Mouse (Mus musculus) limb, embryonic 15.5 days (tissue): ENCODE results near the gene Rpl29. TPM values are rescaled to one million over a fixed set of nuclear protein-coding genes. Genes with fewer than 3 reads are reported as not detected.

ENCODE experiments used
- ATAC-seq: fragments of 200-750 bp; cut with Nextera tagmentation; 2 replicates; pipeline ENCODE4 v1.8.0; 2017; ENCODE audit warnings: low read depth, moderate TSS enrichment; ENCODE audit not compliant: insufficient number of reproducible peaks, low FRiP score, low TSS enrichment
- H3K27ac ChIP-seq: fragments of 300-500 bp; sonication (generic); 2 replicates; pipeline ENCODE4 v1.5.1; 2015; ENCODE audit warnings: moderate library complexity, mild to moderate bottlenecking, inconsistent platforms
- H3K27me3 ChIP-seq: fragments of 300-500 bp; sonication (generic); 2 replicates; pipeline ENCODE4 v1.6.1; 2015; ENCODE audit warnings: inconsistent platforms
- H3K36me3 ChIP-seq: fragments of 300-500 bp; sonication (generic); 2 replicates; pipeline ENCODE4 v1.6.1; 2015; ENCODE audit warnings: inconsistent platforms
- H3K4me1 ChIP-seq: fragments of 300-500 bp; sonication (generic); 2 replicates; pipeline ENCODE4 v1.6.1; 2015; ENCODE audit warnings: inconsistent platforms
- H3K4me2 ChIP-seq: fragments of 300-500 bp; sonication (generic); 2 replicates; pipeline ENCODE4 v1.6.1; 2015; ENCODE audit warnings: mild to moderate bottlenecking, inconsistent platforms
- H3K4me3 ChIP-seq: fragments of 300-500 bp; sonication (generic); 2 replicates; pipeline ENCODE4 v1.5.1; 2015; ENCODE audit warnings: mild to moderate bottlenecking, inconsistent platforms
- H3K9ac ChIP-seq: fragments of 300-500 bp; sonication (generic); 2 replicates; pipeline ENCODE4 v1.6.1; 2015; ENCODE audit warnings: inconsistent platforms
- H3K9me3 ChIP-seq: fragments of 300-500 bp; sonication (generic); 2 replicates; pipeline ENCODE4 v1.6.1; 2016; ENCODE audit warnings: inconsistent platforms
- WGBS: fragments of 180-500 bp; shearing (Covaris S2); methylation state at CpG from one replicate; pipeline ENCODE4 v1.1.7; 2015; 5-methylcytosine and 5-hydroxymethylcytosine counted together
- polyA plus RNA-seq: library from polyadenylated mRNA; unstranded; fragments of >200 nt; fragmentation: Nextera tagmentation; extraction: Ambion mirVana; gene quantifications from 2 replicates; pipeline ENCODE4 v1.2.1, GENCODE M21; 2015

The Rpl29 gene
- polyA plus RNA-seq, 1 experiment from 2014 or later: 956 TPM

GRCm38 (mm10) chr9:106421033-106421864 is 8.0 kb upstream of the Rpl29 start:
- ATAC-seq: 0 out of 2 replicates have a peak, but pooled peaks have one; percentile 12
- Histone ChIP-seq H3K36me3 (no peaks in the 10 kb centered on the region), H3K4me2 (peak overlapping the region; percentile 38), H3K4me1 (peaks cover 50% of the 10 kb centered on the region), H3K9me3 (no peaks in the 10 kb centered on the region), H3K4me3 (no peak overlapping the region), H3K9ac (no peak overlapping the region), H3K27me3 (no peaks in the 10 kb centered on the region), H3K27ac (peak overlapping the region; percentile 23; the same call in 1 of the 2 replicates)
- WGBS: 10% methylated on average over 18 of the region's 18 CpGs

GRCm38 (mm10) chr9:106421865-106422160 is 7.4 kb upstream of the Rpl29 start:
- 0% methylated on average over 3 of the region's 3 CpGs for WGBS
- Histone ChIP-seq H3K27ac (peak overlapping the region; percentile 23; the same call in 1 of the 2 replicates), H3K9ac (no peak overlapping the region), H3K36me3 (no peaks in the 10 kb centered on the region), H3K9me3 (no peaks in the 10 kb centered on the region), H3K4me1 (peaks cover 50% of the 10 kb centered on the region), H3K4me3 (no peak overlapping the region), H3K27me3 (no peaks in the 10 kb centered on the region), H3K4me2 (peak overlapping the region; percentile 38)
- ATAC-seq: peak; percentile 68

GRCm38 (mm10) chr9:106428719-106429220 is 484 bp upstream of the Rpl29 start:
- peaks cover 30% of the 10 kb centered on the region for H3K36me3 ChIP-seq
- H3K27ac ChIP-seq: peak overlapping the region; percentile 96
- no peaks in the 10 kb centered on the region for H3K9me3 ChIP-seq
- peaks cover 18% of the 10 kb centered on the region for H3K4me1 ChIP-seq
- ATAC-seq: peak; percentile 37
- peak overlapping the region; percentile 76 for H3K4me3 ChIP-seq
- H3K9ac ChIP-seq: peak overlapping the region; percentile 37
- 16% methylated on average over 11 of the region's 11 CpGs for WGBS
- H3K4me2 ChIP-seq: peak overlapping the region; percentile 74
- H3K27me3 ChIP-seq: no peaks in the 10 kb centered on the region

GRCm38 (mm10) chr9:106430015-106430264 is 686 bp downstream of the Rpl29 start:
- no peak for ATAC-seq
- no peaks in the 10 kb centered on the region for H3K9me3 ChIP-seq
- H3K27me3 ChIP-seq: no peaks in the 10 kb centered on the region
- peaks cover 40% of the 10 kb centered on the region for H3K36me3 ChIP-seq
- WGBS: under 1% methylated on average over 4 of the region's 4 CpGs
- H3K27ac ChIP-seq: peak overlapping the region; percentile 96
- H3K4me2 ChIP-seq: peak overlapping the region; percentile 74
- H3K4me3 ChIP-seq: peak overlapping the region; percentile 76
- peaks cover 19% of the 10 kb centered on the region for H3K4me1 ChIP-seq
- H3K9ac ChIP-seq: peak overlapping the region; percentile 91

- H3K9me3 ChIP-seq: no peaks in the 10 kb centered on the region
- H3K36me3 ChIP-seq: peaks cover 46% of the 10 kb centered on the region
Measured at GRCm38 (mm10) chr9:106433389-106433788, 4.1 kb downstream of the Rpl29 start.

GRCm38 (mm10) chr9:106436566-106436965 is 7.3 kb downstream of the Rpl29 start:
- Histone ChIP-seq H3K27me3 (no peaks in the 10 kb centered on the region), H3K4me1 (peaks cover 28% of the 10 kb centered on the region), H3K36me3 (peaks cover 52% of the 10 kb centered on the region), H3K4me3 (no peak overlapping the region), H3K9me3 (no peaks in the 10 kb centered on the region), H3K9ac (no peak overlapping the region), H3K27ac (no peak overlapping the region), H3K4me2 (no peak overlapping the region)
- 79% methylated on average over 9 of the region's 9 CpGs for WGBS
- no peak for ATAC-seq

More at GRCm38 (mm10) chr9:106433389-106433788, 4.1 kb downstream of the Rpl29 start:
- Histone ChIP-seq H3K4me1 (peaks cover 35% of the 10 kb centered on the region), H3K4me2 (no peak overlapping the region), H3K9ac (no peak overlapping the region), H3K4me3 (no peak overlapping the region), H3K27ac (no peak overlapping the region; the same call in 1 of the 2 replicates), H3K27me3 (no peaks in the 10 kb centered on the region)
- ATAC-seq: no peak
- 66% methylated on average over 7 of the region's 7 CpGs for WGBS

- H3K9me3 ChIP-seq: no peaks in the 10 kb centered on the region
- H3K4me2 ChIP-seq: no peak overlapping the region
- no peak for ATAC-seq
- WGBS: 79% methylated on average over 5 of the region's 5 CpGs
- no peak overlapping the region for H3K4me3 ChIP-seq
- no peak overlapping the region for H3K9ac ChIP-seq
- H3K4me1 ChIP-seq: peaks cover 29% of the 10 kb centered on the region
- no peak overlapping the region for H3K27ac ChIP-seq
- H3K27me3 ChIP-seq: no peaks in the 10 kb centered on the region
- peaks cover 18% of the 10 kb centered on the region for H3K36me3 ChIP-seq
Measured at GRCm38 (mm10) chr9:106442680-106443079, 13.4 kb downstream of the Rpl29 start.

- no peak overlapping the region for H3K4me2 ChIP-seq
- no peaks in the 10 kb centered on the region for H3K9me3 ChIP-seq
- H3K27me3 ChIP-seq: no peaks in the 10 kb centered on the region
- peaks cover 41% of the 10 kb centered on the region for H3K4me1 ChIP-seq
- ATAC-seq: no peak
- WGBS: 71% methylated on average over 4 of the region's 4 CpGs
- H3K27ac ChIP-seq: no peak overlapping the region
- H3K4me3 ChIP-seq: no peak overlapping the region
- peaks cover 17% of the 10 kb centered on the region for H3K36me3 ChIP-seq
- no peak overlapping the region for H3K9ac ChIP-seq
Measured at GRCm38 (mm10) chr9:106444836-106445235, 15.6 kb downstream of the Rpl29 start.

- ATAC-seq: peak; percentile 84
- Histone ChIP-seq H3K9ac (peak within 1 kb of the TSS; percentile 63), H3K4me3 (peak within 1 kb of the TSS; percentile 64), H3K36me3 (peaks cover 3% of the 10 kb centered on the region), H3K27me3 (no peaks in the 10 kb centered on the region), H3K4me1 (peaks cover 66% of the 10 kb centered on the region), H3K4me2 (peak within 1 kb of the TSS; percentile 83), H3K9me3 (no peaks in the 10 kb centered on the region), H3K27ac (peak within 1 kb of the TSS; percentile 77)
- WGBS: under 1% methylated on average over 24 of the region's 24 CpGs
Measured at GRCm38 (mm10) chr9:106447348-106447747, 18.1 kb downstream of the Rpl29 start, which contains the start of the genes Abhd14b and Abhd14a. TSS of gene Abhd14b (plus strand) at chr9:106447459. TSS of gene Abhd14a (minus strand) at chr9:106447678.

GRCm38 (mm10) chr9:106447951-106448350 is 18.7 kb downstream of the Rpl29 start:
- peak overlapping the region; percentile 64 for H3K4me3 ChIP-seq
- no peak for ATAC-seq
- WGBS: 38% methylated on average over 9 of the region's 9 CpGs
- no peak overlapping the region for H3K9ac ChIP-seq
- no peaks in the 10 kb centered on the region for H3K9me3 ChIP-seq
- H3K4me2 ChIP-seq: peak overlapping the region; percentile 83
- no peaks in the 10 kb centered on the region for H3K27me3 ChIP-seq
- H3K4me1 ChIP-seq: peaks cover 72% of the 10 kb centered on the region
- H3K36me3 ChIP-seq: peaks cover 3% of the 10 kb centered on the region
- peak overlapping the region; percentile 77 for H3K27ac ChIP-seq

GRCm38 (mm10) chr9:106448498-106449031 is 19.3 kb downstream of the Rpl29 start:
- under 1% methylated on average over 23 of the region's 23 CpGs for WGBS
- Histone ChIP-seq H3K27ac (peak overlapping the region; percentile 77), H3K27me3 (no peaks in the 10 kb centered on the region), H3K36me3 (peaks cover 3% of the 10 kb centered on the region), H3K4me2 (peak overlapping the region; percentile 83), H3K9me3 (no peaks in the 10 kb centered on the region), H3K4me1 (peaks cover 77% of the 10 kb centered on the region), H3K9ac (peak overlapping the region; percentile 51), H3K4me3 (peak overlapping the region; percentile 64)
- ATAC-seq: peak; percentile 53; the same call in 1 of the 2 replicates

- Histone ChIP-seq H3K4me1 (peaks cover 85% of the 10 kb centered on the region), H3K27ac (peak overlapping the region; percentile 19; the same call in 1 of the 2 replicates), H3K4me3 (no peak overlapping the region), H3K4me2 (peak overlapping the region; percentile 7; the same call in 1 of the 2 replicates), H3K27me3 (no peaks in the 10 kb centered on the region), H3K9ac (no peak overlapping the region), H3K36me3 (peaks cover 3% of the 10 kb centered on the region; the same call in 1 of the 2 replicates), H3K9me3 (no peaks in the 10 kb centered on the region)
- WGBS: 83% methylated on average over 8 of the region's 8 CpGs
- ATAC-seq: no peak
Measured at GRCm38 (mm10) chr9:106449947-106450346, 20.7 kb downstream of the Rpl29 start.
